In genomic region chr17:44618691-44619090, GRCm38 (mm10) we compare ENCODE assay signal across 8 mouse cellular contexts.
DNase-seq lines count a peak whose midpoint lies in the region; ATAC-seq and TF ChIP-seq lines count a peak whose summit lies in the region.

No protein-coding gene starts in this region.

- no peak for TF ChIP-seq CTCF in liver, postnatal 0 days (IDR thresholded peaks at IDR 0.05; ENCODE audit: low read depth)

- no peaks in the 10 kb centered on the region for H3K36me3 ChIP-seq in kidney, embryonic 15.5 days
- H3K36me3 ChIP-seq in liver, postnatal 0 days (replicated peaks; ENCODE audit: insufficient read depth, low read length) = no peaks in the 10 kb centered on the region

- H3K4me2 ChIP-seq in kidney, embryonic 15.5 days = peak overlapping the region; percentile 55
- H3K4me2 ChIP-seq in liver, postnatal 0 days (ENCODE audit: low read depth, low read length) = no peak overlapping the region

- H3K27ac ChIP-seq in kidney, embryonic 15.5 days = no peak overlapping the region
- no peak overlapping the region for H3K27ac ChIP-seq in liver, postnatal 0 days (ENCODE audit: low read depth)

- no peaks in the 10 kb centered on the region for H3K27me3 ChIP-seq in kidney, embryonic 15.5 days
- H3K27me3 ChIP-seq in liver, postnatal 0 days (ENCODE audit: insufficient read depth, low read length) = 0 out of 2 replicates have a peak, but pooled peaks cover 4% of the 10 kb centered on the region

- WGBS in kidney, embryonic 15.5 days = 22% methylated on average over 11 of the region's 11 CpGs
- 48% methylated on average over 11 of the region's 11 CpGs for WGBS in liver, postnatal 0 days (ENCODE audit: insufficient replicate concordance)

- peaks cover 19% of the 10 kb centered on the region for H3K4me1 ChIP-seq in kidney, embryonic 15.5 days
- peaks cover 3% of the 10 kb centered on the region; the same call in 1 of the 2 replicates for H3K4me1 ChIP-seq in liver, postnatal 0 days (ENCODE audit: insufficient read depth)

- ATAC-seq in kidney, embryonic 15.5 days (replicated peaks; ENCODE audit: low FRiP score) = no peak
- no peak for ATAC-seq in liver, postnatal 0 days

- peak overlapping the region; percentile 26 for H3K4me3 ChIP-seq in kidney, embryonic 15.5 days (replicated peaks)
- no peak overlapping the region for H3K4me3 ChIP-seq in liver, postnatal 0 days (ENCODE audit: low read depth, low read length)

- no peak for TF ChIP-seq EP300 in liver, postnatal 0 days (IDR thresholded peaks at IDR 0.05; ENCODE audit: low read depth)

- peak; percentile 54 to 63 for DNase-seq in frontal cortex, postnatal 36 days (ENCODE audit: low spot score in 2 of 2)
- DNase-seq in frontal cortex, postnatal 25 days (ENCODE audit: low spot score in 2 of 2) = no peak
- DNase-seq in NIH3T3 (ENCODE audit: low read depth) (peak; percentile 70), MN1 (ENCODE audit: low spot score) (no peak)
- peak; percentile 50 to 65 for DNase-seq in cerebellum, postnatal 36 days
- DNase-seq in mesoderm, embryonic 11.5 days (ENCODE audit: low read depth, low spot score) = peak; percentile 57
- no peak for DNase-seq in liver, postnatal 0 days

- no peak overlapping the region for H3K9ac ChIP-seq in kidney, embryonic 15.5 days
- no peak overlapping the region for H3K9ac ChIP-seq in liver, postnatal 0 days (replicated peaks)

- H3K9me3 ChIP-seq in kidney, embryonic 15.5 days (replicated peaks) = no peaks in the 10 kb centered on the region
- H3K9me3 ChIP-seq in liver, postnatal 0 days (ENCODE audit: low read length) = no peaks in the 10 kb centered on the region

Comparison
In these comparisons a context has a peak if more than half of its experiments do, and no peak if none do; other contexts are left out.
1. DNase-seq: peak in frontal cortex, postnatal 36 days (2 of 2), NIH3T3 (single experiment), cerebellum, postnatal 36 days (2 of 2) and mesoderm, embryonic 11.5 days (single experiment); none in frontal cortex, postnatal 25 days (0 of 2), MN1 (single experiment) and liver, postnatal 0 days (single experiment).